In genomic region chr12:53024575-53025246, GRCm38 (mm10) we compare ENCODE assay signal across 24 mouse cellular contexts.
DNase-seq lines count a peak whose midpoint lies in the region; ATAC-seq lines count a peak whose summit lies in the region.
"Had no signal": no experiment of that assay in that cellular context is flagged by ENCODE, and none has a peak within 500 bp of the region (broad histone marks: within the 10 kb centered on the region; RNA-seq: fewer than 3 reads in every experiment).

No protein-coding gene starts in this region.

- peaks cover 16% of the 10 kb centered on the region; the same call in 1 of the 2 replicates for H3K4me1 ChIP-seq in midbrain, embryonic 11.5 days (ENCODE audit: control insufficient read depth, insufficient read depth, low read length)
- H3K4me1 ChIP-seq in midbrain, embryonic 15.5 days, result peaks cover 37% of the 10 kb centered on the region
- H3K4me1 ChIP-seq: embryonic facial prominence, embryonic 12.5 days had no signal

- no peak for ATAC-seq in midbrain, embryonic 11.5 days (ENCODE audit: low FRiP score)
- ATAC-seq in midbrain, embryonic 15.5 days (replicated peaks), result no peak
- ATAC-seq in CD4-positive, CD25-positive, alpha-beta regulatory T cell, adult 4 months, result peak; percentile 72
- peak; percentile 65 for ATAC-seq in activated CD4-positive, CD25-positive, alpha-beta regulatory T cell, adult 4 months
- ATAC-seq: forebrain, embryonic 13.5 days; forebrain, embryonic 15.5 days; forebrain, postnatal 0 days; Patski had no signal

- H3K4me2 ChIP-seq in midbrain, embryonic 11.5 days, result no peak overlapping the region
- H3K4me2 ChIP-seq in midbrain, embryonic 15.5 days, result no peak overlapping the region
- H3K4me2 ChIP-seq: embryonic facial prominence, embryonic 12.5 days; forebrain, embryonic 13.5 days; forebrain, embryonic 15.5 days had no signal

- H3K27ac ChIP-seq in midbrain, embryonic 11.5 days (ENCODE audit: low read depth, low read length), result no peak overlapping the region
- no peak overlapping the region for H3K27ac ChIP-seq in midbrain, embryonic 15.5 days
- H3K27ac ChIP-seq: embryonic facial prominence, embryonic 10.5 days; embryonic facial prominence, embryonic 12.5 days; forebrain, embryonic 13.5 days; forebrain, embryonic 15.5 days had no signal

- no peak overlapping the region for H3K4me3 ChIP-seq in midbrain, embryonic 11.5 days (ENCODE audit: low read depth, low read length)
- no peak overlapping the region for H3K4me3 ChIP-seq in midbrain, embryonic 15.5 days
- H3K4me3 ChIP-seq: embryonic facial prominence, embryonic 10.5 days; embryonic facial prominence, embryonic 12.5 days; forebrain, embryonic 13.5 days; forebrain, embryonic 15.5 days had no signal

- intact Hi-C loops in heart, postnatal 14 days (cut with DNase I), result no loop called here

- WGBS in midbrain, embryonic 11.5 days, result 53% methylated on average over 9 of the region's 9 CpGs
- WGBS in midbrain, embryonic 15.5 days, result 45% methylated on average over 9 of the region's 9 CpGs

- no peak overlapping the region for H3K9ac ChIP-seq in midbrain, embryonic 11.5 days (ENCODE audit: low read length)
- H3K9ac ChIP-seq in midbrain, embryonic 15.5 days, result no peak overlapping the region
- H3K9ac ChIP-seq: embryonic facial prominence, embryonic 12.5 days; forebrain, embryonic 13.5 days; forebrain, embryonic 15.5 days; forebrain, postnatal 0 days had no signal

- no peaks in the 10 kb centered on the region for H3K27me3 ChIP-seq in midbrain, embryonic 11.5 days (ENCODE audit: control insufficient read depth, insufficient read depth, low read length)
- H3K27me3 ChIP-seq in midbrain, embryonic 15.5 days (replicated peaks), result no peaks in the 10 kb centered on the region
- H3K27me3 ChIP-seq: embryonic facial prominence, embryonic 12.5 days; forebrain, embryonic 13.5 days; forebrain, embryonic 15.5 days; Patski had no signal

- DNase-seq in midbrain, embryonic 11.5 days (ENCODE audit: low spot score, missing footprints), result peak; percentile 87
- peak; percentile 8 for DNase-seq in CD4-positive helper T cell, adult 2 months (ENCODE audit: low read depth, low spot score)
- no peak for DNase-seq in cerebellum, postnatal 25 days
- DNase-seq in heart, postnatal 14 days, result no peak
- DNase-seq in ovary, postnatal 14 days (ENCODE audit: low spot score), result no peak
- DNase-seq: adrenal gland, adult 2 months; adrenal gland, postnatal 10 days; adrenal gland, postnatal 25 days; B cell, adult 2 months; cerebellum, adult 11 months; cerebellum, adult 18-20 months; cerebellum, adult 8-10 months; cerebellum, adult 9-11 months; cerebellum, postnatal 14 days; forebrain, postnatal 0 days had no signal

- no peaks in the 10 kb centered on the region for H3K36me3 ChIP-seq in midbrain, embryonic 11.5 days (ENCODE audit: control insufficient read depth, insufficient read depth, low read length)
- H3K36me3 ChIP-seq in midbrain, embryonic 15.5 days (replicated peaks), result 0 out of 2 replicates have a peak, but pooled peaks cover 3% of the 10 kb centered on the region
- H3K36me3 ChIP-seq: embryonic facial prominence, embryonic 10.5 days; embryonic facial prominence, embryonic 12.5 days; forebrain, embryonic 15.5 days; G1E had no signal

- no peaks in the 10 kb centered on the region for H3K9me3 ChIP-seq in midbrain, embryonic 11.5 days (ENCODE audit: control insufficient read depth, low read length)
- no peaks in the 10 kb centered on the region for H3K9me3 ChIP-seq in midbrain, embryonic 15.5 days
- H3K9me3 ChIP-seq: embryonic facial prominence, embryonic 10.5 days; embryonic facial prominence, embryonic 12.5 days; forebrain, embryonic 13.5 days; forebrain, embryonic 15.5 days had no signal

Comparison
In these comparisons a context has a peak if more than half of its experiments do, and no peak if none do; other contexts are left out.
1. ATAC-seq: peak in CD4-positive, CD25-positive, alpha-beta regulatory T cell, adult 4 months (single experiment) and activated CD4-positive, CD25-positive, alpha-beta regulatory T cell, adult 4 months (single experiment); none in midbrain, embryonic 11.5 days (single experiment) and midbrain, embryonic 15.5 days (single experiment).
2. DNase-seq: peak in midbrain, embryonic 11.5 days (single experiment) and CD4-positive helper T cell, adult 2 months (single experiment); none in cerebellum, postnatal 25 days (0 of 2), heart, postnatal 14 days (0 of 2) and ovary, postnatal 14 days (single experiment).